Mouse (Mus musculus) mature B cell (primary cell): ENCODE measurements around the gene Pgm1.

ENCODE experiments used
- in situ Hi-C: fragments of 300-500 bp; cut with MboI; formaldehyde crosslinking; loops from 2 replicates; pipeline ENCODE4 v1.14.3; 2019

Gene Pgm1

DNA sequence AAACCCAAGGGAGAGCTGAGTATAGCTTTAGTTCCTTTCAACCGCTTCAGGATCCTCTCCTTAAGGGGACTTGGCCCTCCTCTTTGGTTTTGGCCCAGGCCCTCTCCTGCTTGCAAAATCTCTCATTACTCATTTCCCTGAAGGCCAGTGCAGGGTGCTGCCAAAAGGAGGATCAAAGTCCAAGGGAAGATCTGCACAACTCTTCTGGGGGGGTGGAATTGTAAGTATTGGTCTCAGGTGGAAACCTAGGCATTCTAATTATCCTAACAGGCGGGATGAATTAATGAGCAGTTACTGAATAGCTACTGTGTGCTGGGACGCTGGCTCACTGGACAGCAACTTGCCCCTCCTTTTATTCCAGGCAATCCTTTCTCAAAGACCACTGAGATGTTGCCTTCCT lies 82.3 kb downstream of the Pgm1 start:
- in situ Hi-C loops = no loop called here

DNA sequence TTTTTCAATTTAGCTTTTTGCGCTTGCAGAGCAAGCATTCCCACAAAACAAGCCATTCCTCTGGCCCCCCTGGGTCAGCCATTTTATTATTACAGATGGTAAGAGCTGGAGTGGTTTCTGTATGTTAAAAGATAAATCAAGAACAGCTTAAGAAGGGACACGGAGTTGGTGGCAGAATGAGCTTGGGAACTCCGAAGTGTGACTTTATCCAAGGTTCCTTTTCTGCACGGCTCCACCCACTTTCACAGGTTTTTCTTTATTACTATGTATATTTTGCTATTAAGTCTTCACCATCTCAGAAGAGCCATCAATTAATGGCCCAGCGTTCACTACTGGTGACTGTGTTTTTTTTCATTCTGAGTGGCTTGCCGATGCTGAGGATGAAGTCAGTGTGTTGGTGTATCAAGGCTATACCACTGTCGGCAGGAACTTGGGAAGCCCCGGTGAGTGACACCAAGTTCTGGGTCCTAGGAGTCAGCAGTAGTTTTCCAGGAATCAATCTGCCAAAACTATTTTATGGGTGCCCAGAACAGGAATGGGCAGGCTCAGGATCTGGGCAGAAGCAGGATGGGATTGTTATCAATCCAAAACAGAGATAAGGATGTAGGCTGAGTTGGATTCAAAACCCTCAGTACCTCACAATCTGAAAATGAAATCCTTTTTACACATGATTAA lies 83.3 kb downstream of the Pgm1 start:
- in situ Hi-C loops = no loop called here

DNA sequence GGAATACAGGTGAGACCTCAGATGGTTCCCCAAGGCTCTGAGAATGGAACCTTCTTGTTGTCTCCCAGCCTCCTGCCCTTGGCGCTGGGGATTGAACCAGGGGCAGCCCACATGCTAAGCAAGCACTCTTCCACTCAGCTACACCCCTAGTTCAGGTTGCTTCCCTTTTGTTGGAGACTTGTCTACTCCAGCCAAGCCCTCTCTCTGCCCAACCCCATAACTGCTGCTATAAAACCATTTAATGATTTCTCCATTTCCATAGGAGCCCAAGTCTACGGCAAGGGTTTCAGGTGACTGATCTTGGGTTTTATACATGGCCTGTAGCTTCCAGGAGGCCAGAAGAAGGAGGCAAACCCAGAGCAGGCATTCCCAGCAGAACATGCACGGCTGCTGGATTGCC lies 98.6 kb downstream of the Pgm1 start:
- in situ Hi-C loops = no loop called here

DNA sequence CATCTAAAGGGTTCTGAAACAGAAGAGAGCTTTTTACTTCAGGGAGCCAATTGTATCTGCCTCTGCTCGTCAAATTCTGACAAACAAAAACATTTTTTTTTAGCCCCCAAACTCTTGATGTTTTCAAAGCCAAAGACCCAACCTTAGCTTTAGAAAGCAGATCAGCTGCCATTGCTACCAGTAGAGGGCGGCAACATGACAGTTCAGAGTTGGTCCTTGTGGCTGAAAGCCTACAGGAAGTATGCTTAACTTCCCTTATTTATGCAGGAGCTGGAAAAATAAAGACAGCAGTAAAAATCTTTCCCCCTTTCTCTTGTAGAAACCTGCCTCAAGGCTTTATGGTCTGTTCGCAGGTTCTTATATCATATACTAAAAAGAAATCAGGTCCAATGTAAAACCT lies 99.4 kb downstream of the Pgm1 start:
- in situ Hi-C loops = no loop called here

DNA sequence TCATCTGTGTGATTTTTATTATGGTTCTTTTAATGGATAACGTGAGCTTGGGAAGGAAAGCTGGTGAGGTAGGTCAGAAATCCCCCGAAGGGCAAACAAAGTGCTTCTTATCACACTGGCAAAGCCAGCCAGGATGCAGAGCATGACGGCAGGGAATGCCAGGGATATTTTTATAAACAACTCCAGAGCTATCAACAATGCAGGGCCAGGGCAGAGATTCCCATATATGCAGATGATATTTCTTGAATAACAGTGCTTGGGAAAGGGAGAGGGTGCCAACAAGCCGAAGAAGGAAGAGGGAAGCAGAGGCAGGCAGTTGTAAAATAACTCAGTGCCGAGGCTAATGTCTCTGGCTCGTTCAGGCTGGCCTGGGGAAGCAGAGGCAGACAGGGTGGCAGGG lies 102.1 kb downstream of the Pgm1 start:
- in situ Hi-C loops = no loop called here

DNA sequence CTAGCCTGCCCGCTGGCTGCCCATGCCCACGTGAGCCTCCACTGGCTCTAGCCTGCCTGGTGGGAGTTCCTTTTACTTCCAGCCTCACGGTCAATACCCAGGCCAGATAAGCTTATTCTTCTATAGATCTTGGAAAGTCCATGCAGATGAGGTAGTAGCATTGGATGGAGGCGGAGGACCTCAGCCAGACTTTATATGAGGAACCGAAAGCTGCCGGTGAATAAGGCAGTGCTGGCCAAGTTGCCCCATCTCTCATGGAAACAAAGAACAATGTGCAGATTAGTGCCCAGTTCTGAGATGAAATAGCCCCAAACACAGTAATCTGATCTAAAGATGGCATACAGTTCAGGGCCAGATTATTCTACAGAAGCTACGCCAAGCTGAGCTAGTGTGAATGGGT lies 103.4 kb downstream of the Pgm1 start:
- in situ Hi-C loops = no loop called here

DNA sequence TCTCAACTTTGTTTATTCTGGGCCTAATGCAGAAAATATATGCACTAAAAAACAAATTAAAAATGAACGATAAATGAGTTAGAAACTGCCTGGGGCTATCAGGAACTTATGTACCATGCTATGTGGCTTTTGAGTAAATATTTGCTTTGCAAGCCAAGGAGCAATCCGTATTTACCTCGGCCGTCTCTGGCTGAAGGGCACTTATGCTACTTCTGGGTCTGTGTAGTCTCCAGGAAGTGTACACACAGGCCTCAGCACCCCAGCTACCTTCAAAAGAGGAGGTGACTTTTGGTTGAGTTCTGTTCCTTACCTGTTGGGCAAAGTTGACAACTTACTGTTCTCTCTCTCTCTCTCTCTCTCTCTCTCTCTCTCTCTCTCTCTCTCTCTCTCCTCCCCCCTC lies 104.7 kb downstream of the Pgm1 start:
- in situ Hi-C loops = no loop called here

DNA sequence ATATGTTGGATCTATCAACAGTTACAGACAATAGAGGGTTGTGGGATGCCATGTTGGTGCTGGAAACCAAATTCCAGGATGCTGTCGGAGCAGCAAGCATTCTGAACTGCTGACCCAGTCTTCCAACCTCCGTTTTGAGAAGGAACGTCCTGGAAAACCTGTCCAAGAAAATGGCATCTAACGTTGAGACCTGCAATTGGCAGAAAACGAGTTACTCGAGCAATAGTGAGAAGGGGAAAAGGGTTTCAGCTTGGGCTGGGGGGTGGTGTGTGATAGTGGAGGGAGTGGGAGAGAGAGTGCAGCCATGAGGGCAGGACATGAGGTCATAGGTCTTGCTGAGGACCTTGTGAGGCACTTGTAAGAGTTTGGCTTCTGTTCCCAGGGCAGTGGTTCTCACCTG lies 105.8 kb downstream of the Pgm1 start:
- in situ Hi-C loops = no loop called here

DNA sequence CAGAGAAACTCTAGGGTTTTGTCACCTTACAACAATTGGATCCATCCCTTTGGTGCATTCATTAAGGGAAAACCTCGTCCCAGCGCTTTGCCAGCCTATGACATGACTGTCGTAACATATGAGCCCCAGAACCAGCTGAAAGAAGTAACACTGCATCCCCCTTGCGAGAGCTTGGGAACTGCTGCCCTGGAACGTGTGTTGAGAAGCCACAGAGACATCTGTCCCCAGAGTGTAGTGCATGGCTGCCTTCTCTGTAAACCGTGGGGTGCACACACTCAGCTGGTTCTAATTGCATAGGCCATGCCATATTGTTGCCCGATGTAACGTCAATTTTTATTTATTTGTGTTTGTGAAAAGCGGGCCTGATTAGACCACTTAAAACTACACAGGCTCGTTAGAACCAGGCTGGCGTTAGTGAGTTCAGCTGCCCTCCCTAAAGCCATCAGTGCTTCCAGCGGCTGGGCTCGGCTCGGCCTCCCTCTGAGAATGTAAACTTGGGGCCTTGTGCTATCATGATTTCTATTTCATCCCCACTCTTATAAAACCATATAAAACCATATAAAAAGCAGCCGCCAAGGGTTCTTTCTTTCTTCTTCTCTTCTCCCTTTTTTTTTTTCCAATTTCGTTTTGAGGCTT lies 106.8 kb downstream of the Pgm1 start:
- in situ Hi-C loops = no loop called here
